In genomic region chr3:92248494-92248893, GRCm38 (mm10) we compare ENCODE assay signal across 26 mouse cellular contexts. TPM values are rescaled to one million over a fixed set of nuclear protein-coding genes. Genes with fewer than 3 reads are reported as not detected.
"Had no signal": no experiment of that assay in that cellular context is flagged by ENCODE, and none has a peak within 500 bp of the region (broad histone marks: within the 10 kb centered on the region; RNA-seq: fewer than 3 reads in every experiment).

No protein-coding gene starts in this region.

RNA-seq across cellular contexts. Expression of gene Sprr2a2, which starts 32.8 kb away (rescaled TPM):
- total RNA-seq: gastrocnemius, adult 18-20 months; gastrocnemius, adult 8-10 months; gastrocnemius, postnatal 14 days; gastrocnemius, postnatal 36 days; hematopoietic stem cell, adult 5-6 weeks; layer of hippocampus, adult 2 months; layer of hippocampus, postnatal 10 days; layer of hippocampus, postnatal 25 days; left cerebral cortex, adult 2 months; left cerebral cortex, postnatal 14 days; left cerebral cortex, postnatal 36 days had no signal
- polyA plus RNA-seq: inflammation-experienced regulatory T-cells, adult 6 months; kidney, embryonic 14.5 days; limb, embryonic 10.5 days had no signal

RNA-seq across cellular contexts. Expression of gene Sprr2a1, which starts 32.9 kb away (rescaled TPM):
- total RNA-seq: gastrocnemius, adult 18-20 months; gastrocnemius, adult 8-10 months; gastrocnemius, postnatal 14 days; gastrocnemius, postnatal 36 days; heart, adult 2 months; heart, postnatal 14 days; heart, postnatal 36 days; hematopoietic stem cell, adult 5-6 weeks; layer of hippocampus, adult 2 months; layer of hippocampus, postnatal 10 days; layer of hippocampus, postnatal 25 days; left cerebral cortex, adult 2 months; left cerebral cortex, postnatal 14 days; left cerebral cortex, postnatal 36 days had no signal
- polyA plus RNA-seq: heart, adult 2 months; heart, embryonic 11.5 days; heart, embryonic 13.5 days; hindbrain, embryonic 11.5 days; hindbrain, embryonic 15.5 days; kidney, embryonic 14.5 days; kidney, embryonic 16.5 days; limb, embryonic 10.5 days; limb, embryonic 12.5 days; liver, embryonic 11.5 days; liver, embryonic 13.5 days had no signal

RNA-seq across cellular contexts. Expression of gene Sprr2a3, which starts 36.7 kb away (rescaled TPM):
- total RNA-seq: gastrocnemius, adult 18-20 months; gastrocnemius, adult 8-10 months; gastrocnemius, postnatal 14 days; gastrocnemius, postnatal 36 days; heart, adult 2 months; heart, postnatal 14 days; heart, postnatal 36 days; hematopoietic stem cell, adult 5-6 weeks; layer of hippocampus, adult 2 months; layer of hippocampus, postnatal 10 days; layer of hippocampus, postnatal 25 days; left cerebral cortex, adult 2 months; left cerebral cortex, postnatal 14 days; left cerebral cortex, postnatal 36 days had no signal
- polyA plus RNA-seq: gonadal fat pad, adult 2 months; heart, embryonic 11.5 days; heart, embryonic 13.5 days; hindbrain, embryonic 11.5 days; hindbrain, embryonic 15.5 days; inflammation-experienced regulatory T-cells, adult 6 months; kidney, embryonic 14.5 days; limb, embryonic 10.5 days; limb, embryonic 12.5 days; liver, embryonic 11.5 days; liver, embryonic 13.5 days had no signal
